Mouse (Mus musculus) cerebellum, postnatal 25 days (tissue): ENCODE data around the gene Spata31d1b.
"Not testable (repeated sequence)": the region's sequence is repeated elsewhere in the genome, so short reads cannot be mapped to it uniquely, and the experiment has no call there.

ENCODE experiments used
- DNase-seq, 2 experiments: peaks; one replicate each; pipeline ENCODE4 v3.0.0; 2021; ENCODE audit warnings: mixed read lengths in 2 of 2

Spata31d1b gene

GRCm38 (mm10) chr13:59711984-59712383 lies at the start of gene Spata31d1b:
TSS of gene Spata31d1b (plus strand) at chr13:59712284.
- DNase-seq = not testable (repeated sequence)

GRCm38 (mm10) chr13:59663939-59664712 lies 48.0 kb upstream of the Spata31d1b start:
- no peak for DNase-seq

GRCm38 (mm10) chr13:59667763-59668162 lies 44.3 kb upstream of the Spata31d1b start:
- no peak for DNase-seq

DNA sequence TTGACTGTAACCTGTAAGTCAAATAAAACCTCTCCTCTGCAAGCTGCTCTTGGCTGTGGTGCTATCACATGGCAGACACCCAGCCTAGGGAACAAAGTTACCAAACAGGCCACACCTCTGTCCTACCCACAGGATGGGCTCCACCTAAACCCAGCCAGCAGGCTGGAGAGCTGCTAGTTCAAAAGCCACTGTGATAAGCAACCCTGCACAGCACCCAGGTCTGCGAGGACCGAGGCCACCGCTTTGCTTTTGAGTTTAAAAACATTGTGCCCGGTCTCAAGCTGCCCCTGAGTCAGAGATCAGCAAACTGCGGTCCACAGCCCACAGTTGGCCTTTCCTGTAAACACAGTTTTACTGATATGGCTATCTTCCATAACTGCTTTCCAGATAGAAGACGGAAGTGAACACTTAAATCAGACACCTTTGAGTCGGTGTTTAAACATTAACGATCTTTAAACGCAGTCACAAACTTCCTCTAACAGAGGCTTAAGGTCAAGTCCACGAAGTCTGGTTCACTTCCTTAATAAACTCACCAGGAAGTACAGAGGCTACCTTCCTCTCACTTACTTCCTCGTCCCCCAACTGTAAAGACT lies 43.5 kb upstream of the Spata31d1b start:
- DNase-seq = peak in 1 of 2 experiments; percentile 26

DNA sequence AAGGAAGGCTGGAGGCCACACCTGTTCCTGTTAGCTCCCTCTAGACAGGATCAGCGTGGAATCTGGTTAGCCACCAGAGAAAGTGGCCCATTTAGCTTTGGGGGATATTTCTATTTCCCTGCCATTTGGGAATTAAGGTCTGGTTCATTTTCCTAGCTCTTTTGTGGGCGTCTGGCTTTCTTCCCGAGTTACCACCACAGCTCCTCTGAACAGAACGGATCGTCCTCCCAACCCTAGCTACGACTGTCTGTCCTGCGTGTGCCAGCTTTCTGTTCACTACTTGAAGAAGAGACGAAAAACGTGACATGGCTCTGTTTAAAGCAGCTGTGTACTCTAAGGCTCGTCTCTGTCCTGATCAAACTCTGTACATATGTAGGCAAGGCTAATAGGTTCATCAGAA lies 42.1 kb upstream of the Spata31d1b start:
- no peak for DNase-seq

GRCm38 (mm10) chr13:59671521-59671920 lies 40.6 kb upstream of the Spata31d1b start:
- DNase-seq = no peak

DNA sequence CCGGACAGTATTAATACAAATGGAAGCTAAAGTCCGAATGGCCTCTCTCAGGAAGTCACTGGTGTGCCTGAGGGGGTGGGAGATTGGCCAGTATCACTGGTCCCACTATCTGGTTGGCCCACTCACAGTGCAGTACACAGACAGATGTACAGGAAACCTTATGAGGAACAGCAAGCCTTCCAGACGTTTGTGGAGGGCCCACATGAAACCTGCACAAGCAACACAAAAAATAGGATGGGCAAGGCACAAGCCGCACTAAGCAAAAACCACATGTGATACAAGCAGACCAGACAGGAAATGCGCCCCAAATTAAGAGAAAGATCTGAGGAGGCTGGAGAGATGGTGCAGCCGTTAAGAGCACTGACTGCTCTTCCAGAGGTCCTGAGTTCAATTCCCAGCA lies 39.8 kb upstream of the Spata31d1b start:
- no peak for DNase-seq

GRCm38 (mm10) chr13:59673597-59673996 lies 38.5 kb upstream of the Spata31d1b start:
- no peak for DNase-seq

DNA sequence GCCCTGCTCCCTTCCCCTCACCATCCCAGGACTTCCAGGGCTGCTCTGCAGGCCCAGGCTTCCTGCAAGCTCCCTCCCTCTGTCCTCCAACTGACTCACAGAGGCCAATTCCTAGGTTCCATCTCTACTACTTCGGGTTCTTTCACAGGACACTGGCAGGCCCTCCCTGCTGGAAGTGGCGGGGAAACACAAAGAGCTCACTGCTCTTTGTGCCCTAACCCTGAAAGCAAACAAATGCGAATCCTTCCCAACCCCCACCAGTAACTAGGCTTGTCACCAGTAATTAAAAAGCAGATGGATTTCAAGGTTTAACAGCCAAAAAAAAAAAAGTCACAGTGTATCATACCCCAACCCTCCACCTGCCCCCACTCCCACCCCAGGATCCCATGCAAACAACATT lies 37.9 kb upstream of the Spata31d1b start:
- no peak for DNase-seq

- DNase-seq = peak; percentile 60 to 65
Measured at GRCm38 (mm10) chr13:59674761-59675150, 37.3 kb upstream of the Spata31d1b start.

GRCm38 (mm10) chr13:59675151-59676011 lies 36.7 kb upstream of the Spata31d1b start, which contains the start of gene Golm1:
TSS of gene Golm1 (minus strand) at chr13:59675811.
- DNase-seq = peak; percentile 79 to 81

DNA sequence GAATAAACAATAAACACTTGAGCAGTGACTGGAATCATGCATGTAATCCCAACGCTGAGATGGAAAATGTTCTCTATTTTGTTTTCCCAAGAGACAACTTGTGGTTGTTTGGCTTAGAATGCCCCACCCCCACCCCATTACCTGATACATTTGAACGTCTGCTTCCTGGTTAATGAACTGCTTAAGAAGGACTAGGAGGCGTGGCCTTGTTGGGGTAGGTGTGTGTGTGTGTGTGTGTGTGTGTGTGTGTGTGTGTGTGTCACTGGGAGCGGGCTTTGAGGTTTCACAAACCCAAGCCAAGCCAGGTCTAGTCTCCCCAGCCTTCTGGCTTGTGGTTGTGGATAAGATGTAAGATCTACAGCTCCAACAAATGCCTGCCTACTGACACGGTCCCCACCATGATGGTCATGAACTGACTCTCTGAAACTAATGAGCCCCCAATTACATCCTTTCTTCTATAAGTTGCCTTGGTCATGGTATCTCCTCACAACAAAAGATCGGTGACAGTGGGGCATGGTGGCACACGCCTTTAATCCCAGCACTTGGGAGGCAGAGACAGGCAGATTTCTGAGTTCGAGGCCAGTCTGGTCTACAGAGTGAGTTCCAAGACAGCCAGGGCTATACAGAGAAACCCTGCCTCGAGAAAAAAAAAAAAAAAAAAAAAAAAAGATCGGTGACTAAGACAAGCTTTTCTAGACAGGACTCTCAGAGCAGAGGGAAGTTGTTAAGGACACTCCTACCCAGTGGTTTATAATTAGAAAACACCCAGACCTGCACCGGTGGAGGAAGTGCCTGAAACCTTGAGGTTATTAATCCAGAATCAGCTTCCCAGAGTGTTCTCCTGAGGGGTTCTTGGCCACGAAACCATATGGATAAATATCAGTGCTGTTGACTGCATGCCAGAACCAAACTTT lies 35.5 kb upstream of the Spata31d1b start:
- DNase-seq = peak in 1 of 2 experiments; percentile 35

- no peak for DNase-seq
Measured at GRCm38 (mm10) chr13:59679306-59679705, 32.8 kb upstream of the Spata31d1b start.

GRCm38 (mm10) chr13:59679908-59680307 lies 32.2 kb upstream of the Spata31d1b start:
- DNase-seq = no peak

DNA sequence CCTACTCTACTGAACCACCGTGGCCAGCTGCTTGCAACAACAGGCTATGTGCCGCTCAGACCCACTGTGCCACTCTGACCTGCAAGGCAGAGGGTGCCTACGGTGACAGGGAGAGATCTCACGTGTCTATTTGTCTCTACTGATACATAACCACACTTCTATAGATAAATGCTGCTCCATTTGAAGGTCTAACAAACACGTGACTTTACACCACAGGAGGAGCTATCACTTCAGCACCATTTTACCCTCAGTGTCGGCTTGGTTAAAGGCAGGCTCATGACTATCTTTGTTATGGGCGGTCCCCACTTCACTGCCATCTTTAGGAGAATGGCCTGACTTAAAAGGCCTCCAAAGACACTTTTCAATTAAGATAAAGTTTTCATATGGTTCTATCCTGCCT lies 29.5 kb upstream of the Spata31d1b start:
- no peak for DNase-seq

DNA sequence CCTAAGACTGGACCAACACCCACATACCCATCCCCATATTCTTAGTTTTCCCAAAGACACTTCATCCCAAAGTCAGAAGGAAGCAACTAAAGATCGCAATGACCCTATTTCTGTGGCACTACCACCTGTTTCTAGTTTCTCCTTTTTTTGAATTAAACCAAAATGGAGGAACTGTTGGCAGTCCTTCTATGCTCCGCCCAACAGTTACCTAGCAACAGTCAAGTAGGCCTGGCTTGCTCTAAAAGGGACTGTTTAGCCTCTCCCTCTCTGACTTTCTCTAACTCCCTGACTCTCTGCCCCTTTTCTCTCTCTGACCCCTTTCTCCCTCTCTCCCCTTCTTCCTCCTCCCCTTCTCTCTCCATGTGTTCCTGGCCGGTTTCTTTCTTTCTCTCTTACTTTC lies 26.8 kb upstream of the Spata31d1b start:
- DNase-seq = no peak

GRCm38 (mm10) chr13:59688338-59688770 lies 23.7 kb upstream of the Spata31d1b start:
- peak; percentile 62 to 68 for DNase-seq

- no peak for DNase-seq
Measured at GRCm38 (mm10) chr13:59689313-59689712, 22.8 kb upstream of the Spata31d1b start.

- no peak for DNase-seq
Measured at GRCm38 (mm10) chr13:59689843-59690242, 22.2 kb upstream of the Spata31d1b start.

- DNase-seq = no peak
Measured at GRCm38 (mm10) chr13:59690576-59690975, 21.5 kb upstream of the Spata31d1b start.

GRCm38 (mm10) chr13:59691478-59691877 lies 20.6 kb upstream of the Spata31d1b start:
- DNase-seq = no peak

- no peak for DNase-seq
Measured at GRCm38 (mm10) chr13:59694008-59694407, 18.1 kb upstream of the Spata31d1b start, which contains the start of gene 4921517D22Rik. TSS of gene 4921517D22Rik (minus strand) at chr13:59694108.
